Comparison of ENCODE assay signal across 25 mouse cellular contexts in the genomic region with DNA sequence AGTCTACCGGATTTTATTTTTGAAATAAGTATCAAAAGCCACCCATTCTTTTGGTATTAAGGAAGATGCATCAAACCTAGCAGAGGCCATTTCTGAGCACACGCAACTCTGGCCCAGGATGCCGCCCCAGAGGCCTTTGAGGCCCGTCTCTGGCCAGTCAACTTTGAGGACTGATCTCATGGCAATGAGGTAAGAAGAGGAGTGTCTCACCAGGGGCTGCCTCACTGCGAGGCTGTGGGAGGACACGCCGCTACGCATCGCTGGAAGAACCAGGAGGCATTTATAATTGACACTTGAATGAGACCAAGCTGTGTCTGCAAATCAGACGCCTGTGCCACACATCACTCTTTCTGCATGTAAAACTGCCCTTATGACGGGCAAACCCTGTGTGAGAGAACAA. TPM values are rescaled to one million over a fixed set of nuclear protein-coding genes. Genes with fewer than 3 reads are reported as not detected.
DNase-seq lines count a peak whose midpoint lies in the region; ATAC-seq and TF ChIP-seq lines count a peak whose summit lies in the region.
"Had no signal": no experiment of that assay in that cellular context is flagged by ENCODE, and none has a peak within 500 bp of the region (broad histone marks: within the 10 kb centered on the region; RNA-seq: fewer than 3 reads in every experiment).

No protein-coding gene starts in this region.

- 55% methylated on average over 11 of the region's 11 CpGs for WGBS in kidney, embryonic 15.5 days
- WGBS in kidney, postnatal 0 days = 45% methylated on average over 11 of the region's 11 CpGs

- peak; percentile 62; the same call in 1 of the 2 replicates for ATAC-seq in kidney, embryonic 15.5 days (replicated peaks; ENCODE audit: low FRiP score)
- 0 out of 2 replicates have a peak, but pooled peaks have one; percentile 46 for ATAC-seq in kidney, postnatal 0 days (replicated peaks; ENCODE audit: low FRiP score, low read depth)
- ATAC-seq: forebrain, embryonic 14.5 days; forebrain, embryonic 16.5 days had no signal

- no peaks in the 10 kb centered on the region for H3K36me3 ChIP-seq in kidney, embryonic 15.5 days
- H3K36me3 ChIP-seq in kidney, postnatal 0 days (ENCODE audit: insufficient read depth, low read length) = no peaks in the 10 kb centered on the region
- H3K36me3 ChIP-seq: embryonic facial prominence, embryonic 13.5 days; embryonic facial prominence, embryonic 15.5 days; forebrain, embryonic 10.5 days; forebrain, embryonic 12.5 days had no signal

- H3K27me3 ChIP-seq in kidney, embryonic 15.5 days = no peaks in the 10 kb centered on the region
- H3K27me3 ChIP-seq in kidney, postnatal 0 days (ENCODE audit: insufficient read depth, low read length) = no peaks in the 10 kb centered on the region
- H3K27me3 ChIP-seq: embryonic facial prominence, embryonic 13.5 days; embryonic facial prominence, embryonic 15.5 days had no signal

- no peaks in the 10 kb centered on the region for H3K9me3 ChIP-seq in kidney, embryonic 15.5 days (replicated peaks)
- no peaks in the 10 kb centered on the region for H3K9me3 ChIP-seq in kidney, postnatal 0 days (replicated peaks; ENCODE audit: low read length)
- H3K9me3 ChIP-seq: embryonic facial prominence, embryonic 13.5 days; embryonic facial prominence, embryonic 15.5 days; forebrain, embryonic 10.5 days; forebrain, embryonic 12.5 days had no signal

- H3K4me3 ChIP-seq in kidney, embryonic 15.5 days (replicated peaks) = no peak overlapping the region
- H3K4me3 ChIP-seq in kidney, postnatal 0 days (replicated peaks; ENCODE audit: low read depth, low read length) = no peak overlapping the region
- H3K4me3 ChIP-seq: embryonic facial prominence, embryonic 13.5 days; embryonic facial prominence, embryonic 15.5 days; erythroblast, embryonic 14.5 days; forebrain, embryonic 10.5 days; forebrain, embryonic 12.5 days had no signal

- no peak overlapping the region for H3K4me2 ChIP-seq in kidney, embryonic 15.5 days
- no peak overlapping the region for H3K4me2 ChIP-seq in kidney, postnatal 0 days (ENCODE audit: low read length)
- H3K4me2 ChIP-seq: embryonic facial prominence, embryonic 13.5 days; embryonic facial prominence, embryonic 15.5 days; forebrain, embryonic 12.5 days had no signal

- TF ChIP-seq CTCF in kidney, postnatal 0 days (IDR thresholded peaks at IDR 0.05; ENCODE audit: low read depth) = no peak
- TF ChIP-seq CTCF in brain, embryonic 14.5 days (IDR thresholded peaks at IDR 0.05; ENCODE audit: borderline replicate concordance, extremely low read depth, insufficient read depth, insufficient read length) = no peak

- TF ChIP-seq POLR2A in brain, embryonic 14.5 days (IDR thresholded peaks at IDR 0.05; ENCODE audit: borderline replicate concordance, extremely low read depth, insufficient read depth, insufficient read length, poor library complexity, severe bottlenecking) = no peak

- no peak overlapping the region for H3K9ac ChIP-seq in kidney, embryonic 15.5 days
- H3K9ac ChIP-seq in kidney, postnatal 0 days (ENCODE audit: low read depth, low read length) = no peak overlapping the region
- H3K9ac ChIP-seq: embryonic facial prominence, embryonic 13.5 days; embryonic facial prominence, embryonic 15.5 days; forebrain, embryonic 12.5 days had no signal

- no peak overlapping the region for H3K27ac ChIP-seq in kidney, embryonic 15.5 days
- no peak overlapping the region for H3K27ac ChIP-seq in kidney, postnatal 0 days
- H3K27ac ChIP-seq: embryonic facial prominence, embryonic 13.5 days; embryonic facial prominence, embryonic 15.5 days; forebrain, embryonic 10.5 days; forebrain, embryonic 12.5 days had no signal

- peaks cover 8% of the 10 kb centered on the region; the same call in 1 of the 2 replicates for H3K4me1 ChIP-seq in kidney, embryonic 15.5 days
- H3K4me1 ChIP-seq in kidney, postnatal 0 days (replicated peaks; ENCODE audit: insufficient read depth, low read length) = 0 out of 2 replicates have a peak, but pooled peaks cover 2% of the 10 kb centered on the region
- H3K4me1 ChIP-seq: embryonic facial prominence, embryonic 13.5 days; embryonic facial prominence, embryonic 15.5 days had no signal

- no peak for DNase-seq in kidney, postnatal 36 days
- DNase-seq in kidney, postnatal 0 days (ENCODE audit: low spot score) = peak; percentile 40
- no peak for DNase-seq in kidney, adult 9 months
- DNase-seq in brain, embryonic 14.5 days (ENCODE audit: low read depth) = peak; percentile 40
- no peak for DNase-seq in layer of hippocampus, postnatal 36 days
- DNase-seq: adrenal gland, adult 2 months; adrenal gland, postnatal 10 days; adrenal gland, postnatal 25 days; cerebellum, adult 11 months; cerebellum, adult 18-20 months; cerebellum, adult 8-10 months; cerebellum, adult 9-11 months; cerebellum, postnatal 14 days; cerebellum, postnatal 36 days; embryo, embryonic 11 days had no signal

RNA-seq across cellular contexts. Expression of a gene that starts 45.0 kb away (rescaled TPM):
- polyA plus RNA-seq in kidney, embryonic 15.5 days (2015; fragmentation: Nextera tagmentation; extraction: Ambion mirVana) = 0.67 and 2.5 TPM in 2 replicates
- 0.50 and 1.3 TPM in 2 replicates for polyA plus RNA-seq in kidney, postnatal 0 days (2015; fragmentation: Nextera tagmentation; extraction: Ambion mirVana)
- polyA plus RNA-seq in brain, embryonic 14.5 days (2012; rRNA removed) = 6.7 and 13.4 TPM in 2 replicates
- total RNA-seq in layer of hippocampus, postnatal 36 days (2021) = 10 to 100 TPM; 47.9 to 49.6 TPM
- total RNA-seq: common myeloid progenitor, adult 5-6 weeks; MEL had no signal
- polyA plus RNA-seq: erythroblast, embryonic 14.5 days had no signal

Comparison
In these comparisons a context has a peak if more than half of its experiments do, and no peak if none do; other contexts are left out.
1. DNase-seq: peak in kidney, postnatal 0 days (single experiment) and brain, embryonic 14.5 days (single experiment); none in kidney, postnatal 36 days (0 of 2), kidney, adult 9 months (single experiment) and layer of hippocampus, postnatal 36 days (0 of 2).